Mouse (Mus musculus) adrenal gland, adult 2 months (tissue): Measurements from ENCODE around the gene Arid5b. TPM values are rescaled to one million over a fixed set of nuclear protein-coding genes. Genes with fewer than 3 reads are reported as not detected.

Source experiments
- DNase-seq: peaks from one replicate; pipeline ENCODE4 v3.0.0; 2021
- polyA plus RNA-seq: library from polyadenylated mRNA; depleted of rRNA; stranded (reverse); fragments of >200 nt; gene quantifications from 2 replicates; pipeline ENCODE4 v1.2.3, GENCODE M21; 2012
- total RNA-seq, 2 experiments: library from RNA; stranded (reverse); gene quantifications; 2 replicates each; pipeline ENCODE4 v1.2.3; 2021

Gene Arid5b
- total and polyA plus RNA-seq, 3 experiments = 6.2 to 25.1 (median 19.8) TPM

GRCm38 (mm10) chr10:68269789-68270188 is 8.8 kb downstream of the Arid5b start:
- no peak for DNase-seq

- peak; percentile 57 for DNase-seq
Observed at GRCm38 (mm10) chr10:68268629-68269028, 9.9 kb downstream of the Arid5b start.

- no peak for DNase-seq
Observed at GRCm38 (mm10) chr10:68263969-68264688, 14.4 kb downstream of the Arid5b start.

- no peak for DNase-seq
Observed at GRCm38 (mm10) chr10:68263296-68263968, 15.1 kb downstream of the Arid5b start.

- DNase-seq = peak; percentile 61
Observed at GRCm38 (mm10) chr10:68259601-68260000, 18.9 kb downstream of the Arid5b start.

GRCm38 (mm10) chr10:68257358-68258056 is 21.0 kb downstream of the Arid5b start:
- peak; percentile 58 for DNase-seq

GRCm38 (mm10) chr10:68256134-68256533 is 22.4 kb downstream of the Arid5b start:
- no peak for DNase-seq

GRCm38 (mm10) chr10:68253452-68254117 is 25.0 kb downstream of the Arid5b start:
- no peak for DNase-seq

- DNase-seq = peak; percentile 1
Observed at GRCm38 (mm10) chr10:68252650-68253049, 25.9 kb downstream of the Arid5b start.

GRCm38 (mm10) chr10:68249355-68249782 is 29.2 kb downstream of the Arid5b start:
- peak; percentile 81 for DNase-seq

- DNase-seq = peak; percentile 34
Observed at GRCm38 (mm10) chr10:68248281-68249015, 30.1 kb downstream of the Arid5b start.

GRCm38 (mm10) chr10:68247490-68248280 is 30.9 kb downstream of the Arid5b start:
- DNase-seq = no peak

GRCm38 (mm10) chr10:68246603-68247247 is 31.8 kb downstream of the Arid5b start:
- no peak for DNase-seq

GRCm38 (mm10) chr10:68240804-68241485 is 37.6 kb downstream of the Arid5b start:
- DNase-seq = no peak

- DNase-seq = no peak
Observed at GRCm38 (mm10) chr10:68240094-68240803, 38.3 kb downstream of the Arid5b start.

- DNase-seq = peak; percentile 22
Observed at GRCm38 (mm10) chr10:68239426-68240070, 39.0 kb downstream of the Arid5b start.

GRCm38 (mm10) chr10:68238707-68239425 is 39.7 kb downstream of the Arid5b start:
- DNase-seq = no peak

- DNase-seq = no peak
Observed at GRCm38 (mm10) chr10:68238182-68238581, 40.4 kb downstream of the Arid5b start.
